Mouse (Mus musculus) layer of hippocampus, postnatal 14 days (tissue): Measurements from ENCODE around the gene Ctnnd1. TPM values are rescaled to one million over a fixed set of nuclear protein-coding genes. Genes with fewer than 3 reads are reported as not detected.
"Not testable (repeated sequence)": the region's sequence is repeated elsewhere in the genome, so short reads cannot be mapped to it uniquely, and the experiment has no call there.

Experiments
- DNase-seq, 2 experiments: peaks; one replicate each; pipeline ENCODE4 v3.0.0; 2021 to 2022; ENCODE audit warnings: low spot score in 2 of 2, mixed read lengths in 1 of 2
- long read RNA-seq, 2 experiments: library from polyadenylated mRNA; stranded (forward); transcript quantifications; one replicate each; pipeline ENCODE4 v2.0.0; 2021
- total RNA-seq, 2 experiments: library from RNA; stranded (reverse); gene quantifications; 2 replicates each; pipeline ENCODE4 v1.2.3; 2021

Gene Ctnnd1
- 10 to 100 TPM; 59.1 to 68.0 TPM for total RNA-seq
- long read RNA-seq, experiment 1, full-length matches to known transcripts, result 1 of 9 reads
- long read RNA-seq, experiment 1, partial matches to known transcripts, result 2 of 9 reads
- long read RNA-seq, experiment 1, other reads (novel, unspliced or antisense), result 6 of 9 reads
- long read RNA-seq, experiment 2, partial matches to known transcripts, result 2 of 18 reads
- long read RNA-seq, experiment 2, other reads (novel, unspliced or antisense), result 16 of 18 reads

GRCm38 (mm10) chr2:84650464-84651195 lies at the start of gene Ctnnd1:
Gene Ctnnd1, minus strand, starts transcription at chr2:84650765.
- DNase-seq, result peak; percentile 75 to 93

- DNase-seq, result no peak
Measured at GRCm38 (mm10) chr2:84695007-84695695, 44.6 kb upstream of the Ctnnd1 start.

GRCm38 (mm10) chr2:84690050-84690449 lies 39.5 kb upstream of the Ctnnd1 start:
- DNase-seq, result no peak

- DNase-seq, result no peak
Measured at GRCm38 (mm10) chr2:84688080-84688844, 37.7 kb upstream of the Ctnnd1 start.

GRCm38 (mm10) chr2:84682605-84683183 lies 32.1 kb upstream of the Ctnnd1 start:
- DNase-seq, result no peak

- no peak for DNase-seq
Measured at GRCm38 (mm10) chr2:84679016-84679415, 28.5 kb upstream of the Ctnnd1 start, which contains the start of gene Tmx2. Gene Tmx2, minus strand, starts transcription at chr2:84679140.

- DNase-seq, result peak; percentile 86 to 99
Measured at GRCm38 (mm10) chr2:84677968-84678880, 27.7 kb upstream of the Ctnnd1 start, which contains the start of the genes Gm28635 and Med19. Gene Gm28635, minus strand, starts transcription at chr2:84678041. Gene Med19, plus strand, starts transcription at chr2:84678402.

GRCm38 (mm10) chr2:84677270-84677967 lies 26.9 kb upstream of the Ctnnd1 start:
- no peak for DNase-seq

GRCm38 (mm10) chr2:84671535-84671934 lies 21.0 kb upstream of the Ctnnd1 start:
- not testable (repeated sequence) for DNase-seq

- DNase-seq, result peak; percentile 82 to 92
Measured at GRCm38 (mm10) chr2:84670569-84670933, 20.0 kb upstream of the Ctnnd1 start, which contains the start of gene Selenoh. Gene Selenoh, minus strand, starts transcription at chr2:84670770.

GRCm38 (mm10) chr2:84669828-84670568 lies 19.4 kb upstream of the Ctnnd1 start:
- DNase-seq, result no peak

GRCm38 (mm10) chr2:84666081-84666480 lies 15.5 kb upstream of the Ctnnd1 start:
- DNase-seq, result no peak

GRCm38 (mm10) chr2:84662866-84663265 lies 12.3 kb upstream of the Ctnnd1 start:
- no peak for DNase-seq

- peak in 1 of 2 experiments; percentile 65 for DNase-seq
Measured at GRCm38 (mm10) chr2:84660253-84660652, 9.7 kb upstream of the Ctnnd1 start.

GRCm38 (mm10) chr2:84658806-84659205 lies 8.2 kb upstream of the Ctnnd1 start, which contains the start of gene Btbd18:
Gene Btbd18, plus strand, starts transcription at chr2:84659079.
- no peak for DNase-seq

GRCm38 (mm10) chr2:84655864-84656263 lies 5.3 kb upstream of the Ctnnd1 start:
- no peak for DNase-seq

GRCm38 (mm10) chr2:84653354-84653753 lies 2.8 kb upstream of the Ctnnd1 start:
- DNase-seq, result no peak

- DNase-seq, result no peak
Measured at GRCm38 (mm10) chr2:84649674-84650073, 891 bp downstream of the Ctnnd1 start.
